Mouse (Mus musculus) hindbrain, embryonic 15.5 days (tissue): Measurements from ENCODE around the gene Synpr. TPM values are rescaled to one million over a fixed set of nuclear protein-coding genes. Genes with fewer than 3 reads are reported as not detected.

Source experiments
- ATAC-seq: fragments of 200-750 bp; cut with Nextera tagmentation; 2 replicates; pipeline ENCODE4 v1.8.0; 2017; ENCODE audit warnings: low read depth, moderate number of reproducible peaks, moderate TSS enrichment; ENCODE audit not compliant: low FRiP score
- H3K27ac ChIP-seq: fragments of 300-500 bp; sonication (generic); replicated peaks from 2 replicates; pipeline ENCODE4 v1.5.1; 2015; ENCODE audit warnings: mild to moderate bottlenecking, inconsistent platforms
- H3K27me3 ChIP-seq: fragments of 300-500 bp; sonication (generic); 2 replicates; pipeline ENCODE4 v1.6.1; 2015; ENCODE audit warnings: control low read depth, inconsistent platforms
- H3K36me3 ChIP-seq: fragments of 300-500 bp; sonication (generic); 2 replicates; pipeline ENCODE4 v1.6.1; 2015; ENCODE audit warnings: control low read depth, inconsistent platforms
- H3K4me1 ChIP-seq: fragments of 300-500 bp; sonication (generic); replicated peaks from 2 replicates; pipeline ENCODE4 v1.6.1; 2015; ENCODE audit warnings: control low read depth, inconsistent platforms
- H3K4me2 ChIP-seq: fragments of 300-500 bp; sonication (generic); 2 replicates; pipeline ENCODE4 v1.6.1; 2015; ENCODE audit warnings: moderate library complexity, mild to moderate bottlenecking, inconsistent platforms
- H3K4me3 ChIP-seq: fragments of 300-500 bp; sonication (generic); 2 replicates; pipeline ENCODE4 v1.5.1; 2015; ENCODE audit warnings: mild to moderate bottlenecking, inconsistent platforms
- H3K9ac ChIP-seq: fragments of 300-500 bp; sonication (generic); 2 replicates; pipeline ENCODE4 v1.6.1; 2015; ENCODE audit warnings: inconsistent platforms
- H3K9me3 ChIP-seq: fragments of 300-500 bp; sonication (generic); 2 replicates; pipeline ENCODE4 v1.6.1; 2016; ENCODE audit warnings: control low read depth, inconsistent platforms
- WGBS: fragments of 180-500 bp; shearing (Covaris S2); methylation state at CpG from one replicate; pipeline ENCODE4 v1.1.7; 2015; 5-methylcytosine and 5-hydroxymethylcytosine counted together
- polyA plus RNA-seq: library from polyadenylated mRNA; unstranded; fragments of >200 nt; fragmentation: Nextera tagmentation; extraction: Ambion mirVana; gene quantifications from 2 replicates; pipeline ENCODE4 v1.2.1, GENCODE M21; 2015

Synpr gene
- polyA plus RNA-seq, 1 experiment from 2014 or later: 44.9 TPM

- no peak overlapping the region for H3K4me3 ChIP-seq
- no peaks in the 10 kb centered on the region for H3K9me3 ChIP-seq
- H3K27me3 ChIP-seq: no peaks in the 10 kb centered on the region
- WGBS: 83% methylated on average over 3 of the region's 3 CpGs
- no peak overlapping the region for H3K27ac ChIP-seq
- no peaks in the 10 kb centered on the region for H3K4me1 ChIP-seq
- no peak overlapping the region for H3K9ac ChIP-seq
- no peaks in the 10 kb centered on the region for H3K36me3 ChIP-seq
- H3K4me2 ChIP-seq: no peak overlapping the region
- ATAC-seq: no peak
Observed at GRCm38 (mm10) chr14:13294200-13294599, 9.6 kb downstream of the Synpr start.

- WGBS: 91% methylated on average over 1 of the region's 1 CpGs
- no peak for ATAC-seq
- Histone ChIP-seq H3K27me3 (no peaks in the 10 kb centered on the region), H3K27ac (no peak overlapping the region), H3K4me3 (no peak overlapping the region), H3K36me3 (no peaks in the 10 kb centered on the region), H3K9me3 (no peaks in the 10 kb centered on the region), H3K4me2 (no peak overlapping the region), H3K4me1 (no peaks in the 10 kb centered on the region), H3K9ac (no peak overlapping the region)
Observed at GRCm38 (mm10) chr14:13314323-13314722, 29.7 kb downstream of the Synpr start.

GRCm38 (mm10) chr14:13328461-13328860 is 43.9 kb downstream of the Synpr start:
- no peaks in the 10 kb centered on the region for H3K36me3 ChIP-seq
- no peak overlapping the region for H3K4me3 ChIP-seq
- no peaks in the 10 kb centered on the region for H3K9me3 ChIP-seq
- no peak overlapping the region for H3K4me2 ChIP-seq
- no peaks in the 10 kb centered on the region for H3K27me3 ChIP-seq
- H3K4me1 ChIP-seq: no peaks in the 10 kb centered on the region
- WGBS: 89% methylated on average over 2 of the region's 2 CpGs
- H3K9ac ChIP-seq: no peak overlapping the region
- no peak overlapping the region for H3K27ac ChIP-seq
- ATAC-seq: no peak

- no peak overlapping the region for H3K9ac ChIP-seq
- H3K27me3 ChIP-seq: no peaks in the 10 kb centered on the region
- ATAC-seq: peak; percentile 62; the same call in 1 of the 2 replicates
- H3K27ac ChIP-seq: no peak overlapping the region
- no peak overlapping the region for H3K4me2 ChIP-seq
- no peaks in the 10 kb centered on the region for H3K4me1 ChIP-seq
- 55% methylated on average over 10 of the region's 10 CpGs for WGBS
- no peak overlapping the region for H3K4me3 ChIP-seq
- H3K36me3 ChIP-seq: no peaks in the 10 kb centered on the region
- H3K9me3 ChIP-seq: no peaks in the 10 kb centered on the region
Observed at GRCm38 (mm10) chr14:13332497-13333306, 48.1 kb downstream of the Synpr start.

- H3K4me2 ChIP-seq: no peak overlapping the region
- 49% methylated on average over 5 of the region's 5 CpGs for WGBS
- H3K36me3 ChIP-seq: no peaks in the 10 kb centered on the region
- H3K9me3 ChIP-seq: no peaks in the 10 kb centered on the region
- no peaks in the 10 kb centered on the region for H3K27me3 ChIP-seq
- ATAC-seq: no peak
- no peak overlapping the region for H3K27ac ChIP-seq
- H3K4me3 ChIP-seq: no peak overlapping the region
- H3K4me1 ChIP-seq: no peaks in the 10 kb centered on the region
- no peak overlapping the region for H3K9ac ChIP-seq
Observed at GRCm38 (mm10) chr14:13333372-13333771, 48.8 kb downstream of the Synpr start.

- Histone ChIP-seq H3K4me3 (no peak overlapping the region), H3K4me1 (no peaks in the 10 kb centered on the region), H3K36me3 (no peaks in the 10 kb centered on the region), H3K27ac (no peak overlapping the region), H3K9ac (no peak overlapping the region), H3K27me3 (no peaks in the 10 kb centered on the region), H3K4me2 (no peak overlapping the region), H3K9me3 (no peaks in the 10 kb centered on the region)
- no peak for ATAC-seq
- 55% methylated on average over 4 of the region's 4 CpGs for WGBS
Observed at GRCm38 (mm10) chr14:13336162-13336561, 51.6 kb downstream of the Synpr start.

GRCm38 (mm10) chr14:13340688-13341087 is 56.1 kb downstream of the Synpr start:
- Histone ChIP-seq H3K9ac (no peak overlapping the region), H3K4me2 (no peak overlapping the region), H3K9me3 (no peaks in the 10 kb centered on the region), H3K36me3 (no peaks in the 10 kb centered on the region), H3K4me1 (no peaks in the 10 kb centered on the region), H3K27ac (no peak overlapping the region), H3K27me3 (no peaks in the 10 kb centered on the region), H3K4me3 (no peak overlapping the region)
- 80% methylated on average over 4 of the region's 4 CpGs for WGBS
- no peak for ATAC-seq

- Histone ChIP-seq H3K27ac (no peak overlapping the region), H3K4me1 (no peaks in the 10 kb centered on the region), H3K9ac (no peak overlapping the region), H3K4me3 (no peak overlapping the region), H3K36me3 (no peaks in the 10 kb centered on the region), H3K27me3 (no peaks in the 10 kb centered on the region), H3K9me3 (no peaks in the 10 kb centered on the region), H3K4me2 (no peak overlapping the region)
- WGBS: 70% methylated on average over 2 of the region's 2 CpGs
- ATAC-seq: no peak
Observed at GRCm38 (mm10) chr14:13344240-13344639, 59.7 kb downstream of the Synpr start.

GRCm38 (mm10) chr14:13349170-13349865 is 64.7 kb downstream of the Synpr start:
- H3K4me3 ChIP-seq: no peak overlapping the region
- 61% methylated on average over 4 of the region's 4 CpGs for WGBS

GRCm38 (mm10) chr14:13354154-13354553 is 69.6 kb downstream of the Synpr start:
- 33% methylated on average over 5 of the region's 5 CpGs for WGBS
- no peak overlapping the region for H3K4me2 ChIP-seq
- no peaks in the 10 kb centered on the region for H3K9me3 ChIP-seq
- H3K36me3 ChIP-seq: no peaks in the 10 kb centered on the region
- H3K4me3 ChIP-seq: no peak overlapping the region
- H3K27ac ChIP-seq: no peak overlapping the region
- no peak for ATAC-seq
- H3K4me1 ChIP-seq: 0 out of 2 replicates have a peak, but pooled peaks cover 6% of the 10 kb centered on the region
- H3K27me3 ChIP-seq: no peaks in the 10 kb centered on the region
- H3K9ac ChIP-seq: no peak overlapping the region

More at GRCm38 (mm10) chr14:13349170-13349865, 64.7 kb downstream of the Synpr start:
- H3K27me3 ChIP-seq: no peaks in the 10 kb centered on the region
- H3K36me3 ChIP-seq: no peaks in the 10 kb centered on the region
- no peak for ATAC-seq
- H3K4me2 ChIP-seq: no peak overlapping the region
- H3K9me3 ChIP-seq: no peaks in the 10 kb centered on the region
- no peak overlapping the region for H3K27ac ChIP-seq
- no peak overlapping the region for H3K9ac ChIP-seq
- H3K4me1 ChIP-seq: no peaks in the 10 kb centered on the region

- Histone ChIP-seq H3K4me3 (no peak overlapping the region), H3K4me2 (no peak overlapping the region), H3K27ac (no peak overlapping the region), H3K4me1 (0 out of 2 replicates have a peak, but pooled peaks cover 6% of the 10 kb centered on the region), H3K9ac (no peak overlapping the region), H3K27me3 (no peaks in the 10 kb centered on the region), H3K36me3 (no peaks in the 10 kb centered on the region), H3K9me3 (no peaks in the 10 kb centered on the region)
- ATAC-seq: peak; percentile 72
- 12% methylated on average over 7 of the region's 7 CpGs for WGBS
Observed at GRCm38 (mm10) chr14:13355569-13356362, 71.2 kb downstream of the Synpr start.
